Mouse (Mus musculus): ENCODE data around the gene Ptpn3. TPM values are rescaled to one million over a fixed set of nuclear protein-coding genes. Genes with fewer than 3 reads are reported as not detected.

Gene Ptpn3
- polyA plus RNA-seq, 1 experiment = 15.2 TPM

DNA sequence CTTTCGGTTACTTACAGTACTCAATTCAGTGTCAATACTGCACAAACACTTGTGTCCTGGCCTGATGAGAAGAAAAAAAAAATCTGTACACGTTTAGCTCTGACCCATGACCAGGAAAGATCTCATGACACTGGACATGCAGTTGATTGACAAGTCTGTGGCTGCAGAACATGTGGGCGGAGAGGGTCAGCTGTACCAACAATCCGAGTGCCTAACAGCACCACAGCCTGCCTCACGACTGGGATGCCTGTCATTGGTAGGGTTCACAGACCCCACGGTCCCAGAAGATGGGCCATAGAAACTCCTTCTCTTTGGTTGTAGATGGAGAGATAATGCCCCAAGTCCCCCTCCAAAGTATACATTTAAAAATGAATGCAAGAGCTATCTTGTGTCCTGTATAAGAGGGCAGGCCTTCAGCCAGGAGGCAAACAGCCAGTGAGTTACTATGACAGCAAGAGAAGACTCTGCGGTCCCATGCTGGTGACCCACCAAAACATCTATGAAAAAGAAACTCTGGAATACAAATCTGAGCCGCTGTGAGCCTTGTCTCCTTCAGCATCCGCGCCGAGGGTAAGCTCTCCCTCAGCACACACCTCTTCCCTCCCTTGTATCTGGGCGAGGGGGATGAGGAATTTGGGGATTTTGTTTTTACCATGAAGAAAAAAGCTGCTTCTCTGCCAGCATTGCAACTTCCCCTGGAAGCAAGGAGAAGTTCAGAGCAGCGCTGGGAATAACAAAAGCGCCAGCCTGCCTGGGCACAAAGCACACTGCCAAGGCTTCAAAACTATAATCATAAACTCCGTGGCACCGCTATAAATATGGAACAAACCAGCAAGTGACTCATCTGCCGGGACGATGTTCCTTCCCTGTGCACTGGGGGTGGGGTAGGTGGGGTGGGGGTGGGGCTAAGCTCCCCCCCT lies 72.8 kb downstream of the Ptpn3 start:
- no peak overlapping the region for H3K4me3 ChIP-seq (ENCODE audit: low read depth, low read length)
- peaks cover 44% of the 10 kb centered on the region for H3K36me3 ChIP-seq (ENCODE audit: control insufficient read depth, insufficient read depth, low read length)
- 71% methylated on average over 18 of the region's 18 CpGs for WGBS
- no peak for TF ChIP-seq POLR2A (IDR thresholded peaks at IDR 0.05; ENCODE audit: low read depth, low read length)
- H3K27ac ChIP-seq (ENCODE audit: insufficient read depth, low read depth, low read length) = no peak overlapping the region
- no peaks in the 10 kb centered on the region for H3K27me3 ChIP-seq (ENCODE audit: control insufficient read depth, insufficient read depth, low read length)
- H3K4me1 ChIP-seq (ENCODE audit: control insufficient read depth, insufficient read depth, insufficient read length, low read length) = peaks cover 7% of the 10 kb centered on the region

DNA sequence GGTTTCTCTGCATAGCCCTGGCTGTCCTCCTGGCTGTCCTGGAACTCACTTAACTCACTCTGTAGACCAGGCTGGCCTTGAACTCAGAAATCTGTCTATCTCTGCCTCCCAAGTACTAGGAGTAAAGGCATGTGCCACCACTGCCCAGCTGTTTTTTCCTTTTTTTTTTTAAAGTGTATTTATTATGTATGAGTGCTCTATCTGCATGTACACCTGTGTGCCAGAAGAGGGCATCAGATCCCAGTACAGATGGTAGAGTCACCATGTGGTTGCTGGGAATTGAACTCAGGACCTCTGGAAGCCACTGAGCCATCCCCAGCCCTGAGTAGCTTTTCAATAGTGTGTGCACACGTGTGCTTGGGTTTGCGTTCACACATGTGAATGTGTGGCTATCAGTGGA lies 76.9 kb downstream of the Ptpn3 start:
- H3K4me1 ChIP-seq (ENCODE audit: control insufficient read depth, insufficient read depth, insufficient read length, low read length) = no peaks in the 10 kb centered on the region
- WGBS = 100% methylated on average over 2 of the region's 2 CpGs
- peaks cover 54% of the 10 kb centered on the region for H3K36me3 ChIP-seq (ENCODE audit: control insufficient read depth, insufficient read depth, low read length)
- no peak overlapping the region for H3K4me3 ChIP-seq (ENCODE audit: low read depth, low read length)
- H3K27ac ChIP-seq (ENCODE audit: insufficient read depth, low read depth, low read length) = no peak overlapping the region
- no peak for TF ChIP-seq CTCF (IDR thresholded peaks at IDR 0.05; ENCODE audit: extremely low read depth, insufficient read length, insufficient replicate concordance, low read depth, low read length)
- H3K27me3 ChIP-seq (ENCODE audit: control insufficient read depth, insufficient read depth, low read length) = no peaks in the 10 kb centered on the region

DNA sequence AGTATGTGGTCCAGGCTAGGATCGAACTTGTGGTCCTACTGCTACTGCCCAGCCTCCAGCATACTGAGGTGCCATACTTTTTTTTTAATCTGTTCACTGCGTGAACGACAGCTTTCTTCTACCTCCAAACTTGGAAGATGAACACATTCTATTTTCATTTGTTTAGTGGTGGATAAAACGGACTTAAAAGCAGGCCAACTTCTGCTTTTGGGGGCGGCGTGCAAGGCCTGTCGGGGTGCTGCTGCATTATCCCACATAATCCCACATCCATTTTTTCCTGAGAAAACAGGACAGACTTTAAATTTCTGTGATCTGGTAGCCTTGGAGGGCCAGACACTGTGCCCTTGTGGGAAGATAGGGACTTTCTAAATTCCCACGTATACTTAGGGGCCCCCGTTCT lies 83.9 kb downstream of the Ptpn3 start:
- Histone ChIP-seq H3K27ac (ENCODE audit: insufficient read depth, low read depth, low read length) (no peak overlapping the region), H3K4me1 (ENCODE audit: control insufficient read depth, insufficient read depth, insufficient read length, low read length) (no peaks in the 10 kb centered on the region), H3K4me3 (ENCODE audit: low read depth, low read length) (no peak overlapping the region), H3K27me3 (ENCODE audit: control insufficient read depth, insufficient read depth, low read length) (no peaks in the 10 kb centered on the region), H3K36me3 (ENCODE audit: control insufficient read depth, insufficient read depth, low read length) (peaks cover 45% of the 10 kb centered on the region)
- no peak for TF ChIP-seq CTCF (IDR thresholded peaks at IDR 0.05; ENCODE audit: extremely low read depth, insufficient read length, insufficient replicate concordance, low read depth, low read length)
- TF ChIP-seq POLR2A (IDR thresholded peaks at IDR 0.05; ENCODE audit: low read depth, low read length) = no peak
- WGBS = 93% methylated on average over 9 of the region's 9 CpGs

DNA sequence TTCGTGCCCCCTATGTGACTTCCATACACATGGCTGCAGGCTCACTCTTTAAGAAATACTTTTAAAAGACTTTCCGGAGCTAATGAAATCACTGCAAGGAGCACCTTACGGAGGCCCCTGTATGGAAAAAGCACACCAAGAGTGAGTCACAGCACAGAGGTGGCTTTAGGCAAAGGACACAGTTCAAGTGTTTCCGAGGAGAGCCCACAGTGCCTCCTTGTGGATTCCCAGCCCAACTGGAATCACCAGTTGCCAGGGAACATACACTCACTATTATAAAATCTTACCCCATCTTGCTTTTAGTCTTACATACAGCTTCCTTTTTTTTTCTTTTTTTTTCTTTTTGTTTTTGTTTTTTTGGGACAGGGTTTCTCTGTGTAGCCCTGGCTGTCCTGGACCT lies 85.1 kb downstream of the Ptpn3 start:
- H3K27ac ChIP-seq (ENCODE audit: insufficient read depth, low read depth, low read length) = no peak overlapping the region
- H3K4me3 ChIP-seq (ENCODE audit: low read depth, low read length) = no peak overlapping the region
- 92% methylated on average over 4 of the region's 4 CpGs for WGBS
- no peaks in the 10 kb centered on the region for H3K4me1 ChIP-seq (ENCODE audit: control insufficient read depth, insufficient read depth, insufficient read length, low read length)
- H3K36me3 ChIP-seq (ENCODE audit: control insufficient read depth, insufficient read depth, low read length) = peaks cover 37% of the 10 kb centered on the region
- H3K27me3 ChIP-seq (ENCODE audit: control insufficient read depth, insufficient read depth, low read length) = no peaks in the 10 kb centered on the region
- TF ChIP-seq CTCF (IDR thresholded peaks at IDR 0.05; ENCODE audit: extremely low read depth, insufficient read length, insufficient replicate concordance, low read depth, low read length) (no peak), POLR2A (IDR thresholded peaks at IDR 0.05; ENCODE audit: low read depth, low read length) (no peak)

DNA sequence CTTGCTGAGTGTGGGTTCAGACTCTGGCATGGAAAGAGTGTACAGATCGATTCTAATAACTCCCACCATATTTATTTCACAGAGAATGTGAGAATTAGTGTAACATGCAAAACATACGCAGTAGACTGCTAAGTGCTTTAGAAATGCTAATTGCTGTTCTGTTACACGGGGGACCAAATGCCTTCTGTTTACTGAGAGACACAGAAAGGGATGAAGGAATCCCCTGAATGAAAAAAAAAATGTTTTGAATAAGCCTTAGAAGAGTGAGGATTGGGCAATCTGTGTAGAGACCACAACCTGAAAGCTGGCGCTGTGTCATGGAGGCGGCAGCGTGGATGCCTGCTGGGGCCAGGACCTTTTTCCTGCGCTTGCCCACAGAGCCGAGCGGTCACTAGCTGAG lies 86.8 kb downstream of the Ptpn3 start:
- H3K36me3 ChIP-seq (ENCODE audit: control insufficient read depth, insufficient read depth, low read length) = peaks cover 26% of the 10 kb centered on the region
- no peak for TF ChIP-seq POLR2A (IDR thresholded peaks at IDR 0.05; ENCODE audit: low read depth, low read length)
- no peak for TF ChIP-seq CTCF (IDR thresholded peaks at IDR 0.05; ENCODE audit: extremely low read depth, insufficient read length, insufficient replicate concordance, low read depth, low read length)
- no peaks in the 10 kb centered on the region for H3K27me3 ChIP-seq (ENCODE audit: control insufficient read depth, insufficient read depth, low read length)
- H3K4me1 ChIP-seq (ENCODE audit: control insufficient read depth, insufficient read depth, insufficient read length, low read length) = no peaks in the 10 kb centered on the region
- WGBS = 91% methylated on average over 9 of the region's 9 CpGs
- H3K4me3 ChIP-seq (ENCODE audit: low read depth, low read length) = no peak overlapping the region
- no peak overlapping the region for H3K27ac ChIP-seq (ENCODE audit: insufficient read depth, low read depth, low read length)

DNA sequence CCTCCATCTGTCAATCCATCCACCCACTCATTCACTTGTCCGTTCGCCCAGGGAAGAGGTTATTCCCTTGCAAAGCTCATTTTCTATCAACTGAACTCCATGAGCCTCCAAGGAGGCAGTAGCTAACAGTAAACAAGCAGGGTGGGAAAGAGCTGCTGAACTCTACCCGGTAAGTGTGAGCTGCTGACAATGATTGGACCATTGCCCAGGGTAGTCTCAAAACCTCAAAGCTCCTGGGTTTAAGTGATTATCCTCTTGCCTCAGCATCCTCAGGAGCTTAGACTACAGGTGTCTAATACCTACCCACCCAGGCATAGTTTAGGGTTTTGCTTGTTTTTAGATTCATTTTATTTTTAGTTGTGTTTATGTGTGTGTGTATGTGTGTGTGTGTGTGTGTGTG lies 87.5 kb downstream of the Ptpn3 start:
- TF ChIP-seq POLR2A (IDR thresholded peaks at IDR 0.05; ENCODE audit: low read depth, low read length) (no peak), CTCF (IDR thresholded peaks at IDR 0.05; ENCODE audit: extremely low read depth, insufficient read length, insufficient replicate concordance, low read depth, low read length) (no peak)
- Histone ChIP-seq H3K4me1 (ENCODE audit: control insufficient read depth, insufficient read depth, insufficient read length, low read length) (no peaks in the 10 kb centered on the region), H3K27me3 (ENCODE audit: control insufficient read depth, insufficient read depth, low read length) (no peaks in the 10 kb centered on the region), H3K27ac (ENCODE audit: insufficient read depth, low read depth, low read length) (no peak overlapping the region), H3K4me3 (ENCODE audit: low read depth, low read length) (no peak overlapping the region), H3K36me3 (ENCODE audit: control insufficient read depth, insufficient read depth, low read length) (peaks cover 31% of the 10 kb centered on the region)
- 66% methylated on average over 3 of the region's 3 CpGs for WGBS

DNA sequence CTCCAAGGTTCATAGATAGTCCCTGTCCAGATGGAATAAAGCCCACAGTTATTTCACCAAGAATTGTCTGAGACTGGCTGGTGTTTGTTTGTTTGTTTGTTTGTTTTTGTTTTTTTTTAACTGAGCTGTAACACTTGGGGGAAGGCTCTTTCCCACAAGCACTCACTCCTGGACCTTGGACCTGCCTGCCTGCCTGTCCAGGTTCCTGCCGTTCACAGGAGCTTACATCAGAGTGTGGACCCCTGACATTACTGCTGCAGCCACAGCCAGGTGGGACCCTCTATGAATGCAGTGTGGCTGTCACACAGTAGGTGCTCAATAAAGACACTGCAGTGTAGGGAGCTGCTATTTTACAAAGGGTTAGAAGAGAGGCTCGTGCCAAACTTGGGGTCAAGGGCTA lies 89.9 kb downstream of the Ptpn3 start:
- TF ChIP-seq CTCF (IDR thresholded peaks at IDR 0.05; ENCODE audit: extremely low read depth, insufficient read length, insufficient replicate concordance, low read depth, low read length) (no peak), POLR2A (IDR thresholded peaks at IDR 0.05; ENCODE audit: low read depth, low read length) (no peak)
- Histone ChIP-seq H3K4me1 (ENCODE audit: control insufficient read depth, insufficient read depth, insufficient read length, low read length) (no peaks in the 10 kb centered on the region), H3K27ac (ENCODE audit: insufficient read depth, low read depth, low read length) (no peak overlapping the region), H3K4me3 (ENCODE audit: low read depth, low read length) (no peak overlapping the region), H3K36me3 (ENCODE audit: control insufficient read depth, insufficient read depth, low read length) (peaks cover 17% of the 10 kb centered on the region), H3K27me3 (ENCODE audit: control insufficient read depth, insufficient read depth, low read length) (no peaks in the 10 kb centered on the region)
- 52% methylated on average over 2 of the region's 2 CpGs for WGBS
